Mouse (Mus musculus) small intestine, adult 2 months (tissue): ENCODE results near the gene Syde1. TPM values are rescaled to one million over a fixed set of nuclear protein-coding genes. Genes with fewer than 3 reads are reported as not detected.

Source experiments
- H3K27ac ChIP-seq: fragments of 200-500 bp; 2 replicates; pipeline ENCODE4 v1.5.1; 2012; ENCODE audit warnings: low read depth, low read length, control low read depth, inconsistent platforms; ENCODE audit not compliant: insufficient read depth
- H3K27me3 ChIP-seq: fragments of 200-500 bp; 2 replicates; pipeline ENCODE4 v1.6.1; 2012; ENCODE audit warnings: mild to moderate bottlenecking, moderate library complexity, low read length, inconsistent platforms; ENCODE audit not compliant: control insufficient read depth, insufficient read depth
- H3K36me3 ChIP-seq: fragments of 200-500 bp; 2 replicates; pipeline ENCODE4 v1.6.1; 2012; ENCODE audit warnings: mild to moderate bottlenecking, low read length, control low read depth, inconsistent platforms; ENCODE audit not compliant: control insufficient read depth, insufficient read depth
- H3K4me1 ChIP-seq: fragments of 200-500 bp; 2 replicates; pipeline ENCODE4 v1.6.1; 2012; ENCODE audit warnings: low read length, inconsistent platforms, mixed read lengths; ENCODE audit not compliant: control insufficient read depth, insufficient read depth, insufficient read length
- H3K4me3 ChIP-seq: fragments of 200-500 bp; 2 replicates; pipeline ENCODE4 v1.5.1; 2012; ENCODE audit warnings: low read depth, mild to moderate bottlenecking, control low read depth, inconsistent platforms, low read length, moderate library complexity
- CTCF ChIP-seq: fragments of 200-500 bp; IDR thresholded peaks from 2 replicates; pipeline ENCODE4 v1.5.1; 2012; ENCODE audit warnings: low read depth, mild to moderate bottlenecking, control low read depth, inconsistent platforms, low read length, moderate library complexity, mixed read lengths; ENCODE audit not compliant: insufficient replicate concordance, insufficient read length; ENCODE audit errors: extremely low read depth
- POLR2A ChIP-seq: fragments of 200-500 bp; IDR thresholded peaks from 2 replicates; pipeline ENCODE4 v1.6.1; 2012; ENCODE audit warnings: low read depth, mild to moderate bottlenecking, control low read depth, inconsistent platforms, low read length, moderate library complexity
- WGBS: fragments of 180-500 bp; shearing (Covaris S2); methylation state at CpG from one replicate; pipeline ENCODE4 v1.1.7; 2018; 5-methylcytosine and 5-hydroxymethylcytosine counted together
- polyA plus RNA-seq: library from polyadenylated mRNA; depleted of rRNA; stranded (reverse); fragments of >200 nt; gene quantifications from 2 replicates; pipeline ENCODE4 v1.2.3, GENCODE M21; 2012

Syde1 gene
- polyA plus RNA-seq, 1 experiment: 8.6 TPM

DNA sequence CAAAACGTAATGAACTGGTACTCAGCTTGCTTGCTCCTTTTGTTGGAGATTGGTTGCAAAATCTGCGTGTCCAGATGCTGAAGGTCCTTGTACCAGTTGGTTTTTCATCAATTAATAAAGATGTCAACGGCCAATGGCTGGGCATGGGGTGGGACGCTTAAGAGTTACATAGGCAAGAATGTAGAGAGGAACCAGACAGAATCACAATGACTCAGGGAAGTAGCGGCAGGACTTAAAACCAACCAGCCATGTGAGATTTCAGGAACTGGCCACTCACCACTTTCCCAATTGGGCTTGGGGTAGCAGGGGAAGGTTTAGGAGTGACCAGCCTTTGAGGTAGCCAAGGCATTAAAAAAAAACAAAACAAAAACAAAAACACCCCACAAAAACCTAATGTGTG lies 8.1 kb upstream of the Syde1 start:
- 79% methylated on average over 5 of the region's 5 CpGs for WGBS
- no peaks in the 10 kb centered on the region for H3K27me3 ChIP-seq
- TF ChIP-seq CTCF (no peak), POLR2A (no peak)

DNA sequence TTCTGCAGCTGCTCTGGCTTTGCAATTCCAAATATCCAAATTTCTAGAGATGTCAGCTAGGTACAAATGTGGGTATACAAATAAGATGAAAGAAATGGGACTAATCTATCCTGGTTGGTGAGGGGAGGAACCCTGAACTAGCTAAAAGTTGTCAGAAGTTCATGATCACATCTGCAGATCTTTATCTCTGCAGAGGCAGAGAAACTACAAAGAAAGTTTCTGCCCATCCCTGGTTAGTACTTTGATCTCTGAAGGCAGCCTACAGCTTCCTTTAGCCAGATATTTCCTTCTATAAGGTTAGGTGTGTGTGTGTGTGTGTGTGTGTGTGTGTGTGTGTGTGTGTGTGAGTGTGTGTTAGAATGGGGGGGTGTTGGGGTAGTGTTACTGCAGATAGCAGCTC lies 2.8 kb upstream of the Syde1 start:
- Histone ChIP-seq H3K36me3 (0 out of 2 replicates have a peak, but pooled peaks cover under 1% of the 10 kb centered on the region), H3K4me1 (peaks cover 15% of the 10 kb centered on the region; the same call in 1 of the 2 replicates), H3K4me3 (no peak overlapping the region), H3K27ac (peak overlapping the region; percentile 98), H3K27me3 (no peaks in the 10 kb centered on the region)
- no peak for TF ChIP-seq CTCF
- TF ChIP-seq POLR2A: no peak

More for the DNA sequence above, 8.1 kb upstream of the Syde1 start:
- Histone ChIP-seq H3K4me1 (peaks cover 9% of the 10 kb centered on the region; the same call in 1 of the 2 replicates), H3K27ac (no peak overlapping the region), H3K4me3 (no peak overlapping the region), H3K36me3 (no peaks in the 10 kb centered on the region)

DNA sequence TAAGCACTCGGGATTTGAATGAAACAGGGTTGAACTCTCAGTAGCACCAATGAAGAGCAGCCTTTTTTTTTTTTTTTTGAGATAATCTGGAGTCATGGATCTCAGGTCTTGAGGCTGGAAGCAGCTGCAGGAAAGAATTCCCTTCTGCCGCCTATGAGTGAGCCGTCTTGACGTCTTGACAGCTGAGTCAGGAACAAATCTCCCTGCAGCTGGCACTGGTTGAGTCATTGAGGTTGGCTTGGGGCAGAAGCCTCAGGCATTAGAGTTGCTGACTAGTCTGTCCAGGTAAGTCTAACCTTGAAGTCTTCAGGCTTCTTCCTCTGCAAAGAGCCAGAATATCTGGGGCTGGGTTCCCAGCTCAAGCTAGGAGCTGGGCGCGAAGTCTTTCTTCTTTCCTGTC lies 2.4 kb upstream of the Syde1 start:
- Histone ChIP-seq H3K4me3 (no peak overlapping the region), H3K27ac (peak overlapping the region; percentile 98), H3K4me1 (peaks cover 13% of the 10 kb centered on the region; the same call in 1 of the 2 replicates), H3K36me3 (peaks cover 3% of the 10 kb centered on the region; the same call in 1 of the 2 replicates), H3K27me3 (no peaks in the 10 kb centered on the region)
- WGBS: 39% methylated on average over 6 of the region's 6 CpGs
- TF ChIP-seq CTCF (no peak), POLR2A (no peak)

DNA sequence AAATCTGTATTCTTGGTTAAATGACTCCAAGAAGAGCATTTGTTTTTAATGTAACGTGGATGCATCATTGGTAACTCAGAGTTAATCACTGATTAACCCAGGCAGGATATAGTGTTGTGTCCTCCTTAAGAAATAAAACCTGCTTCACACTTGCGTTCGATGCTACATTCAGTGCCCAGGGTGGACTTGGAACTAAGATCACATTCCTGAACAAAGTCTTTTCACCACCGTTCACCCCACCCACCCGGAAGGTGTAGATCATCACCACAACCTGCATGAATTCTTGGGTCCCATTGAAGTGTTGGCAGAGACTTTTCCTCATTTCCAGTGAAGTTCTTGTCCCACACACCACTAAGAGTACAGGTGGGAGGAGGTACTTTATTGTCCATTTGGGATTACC lies 2.0 kb upstream of the Syde1 start:
- peak overlapping the region; percentile 98 for H3K27ac ChIP-seq
- no peaks in the 10 kb centered on the region for H3K27me3 ChIP-seq
- H3K4me1 ChIP-seq: peaks cover 13% of the 10 kb centered on the region; the same call in 1 of the 2 replicates
- 35% methylated on average over 5 of the region's 5 CpGs for WGBS
- peaks cover 4% of the 10 kb centered on the region; the same call in 1 of the 2 replicates for H3K36me3 ChIP-seq
- no peak for TF ChIP-seq CTCF
- no peak for TF ChIP-seq POLR2A
- no peak overlapping the region for H3K4me3 ChIP-seq

- Histone ChIP-seq H3K4me1 (peaks cover 13% of the 10 kb centered on the region; the same call in 1 of the 2 replicates), H3K27me3 (no peaks in the 10 kb centered on the region), H3K27ac (no peak overlapping the region), H3K4me3 (no peak overlapping the region), H3K36me3 (peaks cover 4% of the 10 kb centered on the region)
- WGBS: 76% methylated on average over 4 of the region's 4 CpGs
- no peak for TF ChIP-seq POLR2A
- no peak for TF ChIP-seq CTCF
These were observed 1.2 kb upstream of the Syde1 start for GRCm38 (mm10) chr10:78592856-78593379.

GRCm38 (mm10) chr10:78590744-78591143 lies 1.0 kb downstream of the Syde1 start:
- TF ChIP-seq POLR2A: no peak
- no peak for TF ChIP-seq CTCF
- WGBS: 38% methylated on average over 9 of the region's 9 CpGs
- Histone ChIP-seq H3K27ac (no peak overlapping the region; the same call in 1 of the 2 replicates), H3K4me1 (peaks cover 11% of the 10 kb centered on the region; the same call in 1 of the 2 replicates), H3K27me3 (no peaks in the 10 kb centered on the region), H3K36me3 (peaks cover 7% of the 10 kb centered on the region), H3K4me3 (peak overlapping the region; percentile 78)

DNA sequence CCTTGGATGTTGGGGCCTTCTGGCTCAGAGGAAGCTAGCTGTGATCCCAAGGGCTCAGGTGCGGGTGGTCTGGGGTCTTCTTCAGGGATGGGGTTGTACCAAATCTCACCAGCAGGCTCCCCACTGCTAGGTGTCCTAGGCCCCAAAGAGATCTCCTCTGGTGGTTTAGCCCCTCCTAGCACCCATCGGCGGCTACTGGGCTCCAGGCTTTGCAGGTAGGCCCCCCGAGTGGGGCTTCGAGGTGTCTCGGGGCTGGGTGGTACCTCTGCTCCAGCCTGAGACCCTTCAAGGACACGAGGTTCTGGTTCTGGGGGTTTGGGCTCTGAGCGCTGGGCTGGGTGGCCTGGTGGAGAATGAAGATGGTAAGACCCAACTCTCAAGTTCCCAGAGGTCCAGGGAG lies 1.9 kb downstream of the Syde1 start:
- 93% methylated on average over 8 of the region's 8 CpGs for WGBS
- TF ChIP-seq CTCF: no peak
- no peak for TF ChIP-seq POLR2A
- Histone ChIP-seq H3K4me1 (peaks cover 8% of the 10 kb centered on the region; the same call in 1 of the 2 replicates), H3K27me3 (no peaks in the 10 kb centered on the region), H3K4me3 (no peak overlapping the region), H3K36me3 (peaks cover 15% of the 10 kb centered on the region), H3K27ac (no peak overlapping the region)
